Mouse (Mus musculus) intestine, embryonic 14.5 days (tissue): ENCODE results near the gene Msi1. TPM values are rescaled to one million over a fixed set of nuclear protein-coding genes. Genes with fewer than 3 reads are reported as not detected.
A peak's percentile ranks its signal among the peaks of the same experiment; 100 is the strongest.
"Not testable (repeated sequence)": the region's sequence is repeated elsewhere in the genome, so short reads cannot be mapped to it uniquely, and the experiment has no call there.

Experiments used
- ATAC-seq: fragments of 200-750 bp; cut with Nextera tagmentation; replicated peaks from 2 replicates; pipeline ENCODE4 v1.8.0; 2017; ENCODE audit warnings: low read depth, moderate number of reproducible peaks, moderate TSS enrichment, moderate library complexity; ENCODE audit not compliant: low FRiP score, low TSS enrichment
- DNase-seq: peaks from one replicate; pipeline ENCODE4 v3.0.0-alpha.2; 2018; ENCODE audit warnings: low spot score
- H3K27ac ChIP-seq: fragments of 300-500 bp; sonication (generic); 2 replicates; pipeline ENCODE4 v1.5.1; 2014; ENCODE audit warnings: low read depth, mild to moderate bottlenecking, control low read depth
- H3K27me3 ChIP-seq: fragments of 300-500 bp; sonication (generic); replicated peaks from 2 replicates; pipeline ENCODE4 v1.6.1; 2014; ENCODE audit warnings: low read length, control low read depth; ENCODE audit not compliant: control insufficient read depth, insufficient read depth
- H3K36me3 ChIP-seq: fragments of 300-500 bp; sonication (generic); 2 replicates; pipeline ENCODE4 v1.6.1; 2014; ENCODE audit warnings: low read length, control low read depth; ENCODE audit not compliant: control insufficient read depth, insufficient read depth
- H3K4me1 ChIP-seq: fragments of 300-500 bp; sonication (generic); replicated peaks from 2 replicates; pipeline ENCODE4 v1.6.1; 2014; ENCODE audit warnings: low read length, control low read depth, mixed read lengths; ENCODE audit not compliant: control insufficient read depth, insufficient read depth
- H3K4me2 ChIP-seq: fragments of 300-500 bp; sonication (generic); 2 replicates; pipeline ENCODE4 v1.6.1; 2014; ENCODE audit warnings: low read length
- H3K4me3 ChIP-seq: fragments of 300-500 bp; sonication (generic); 2 replicates; pipeline ENCODE4 v1.5.1; 2014; ENCODE audit warnings: low read depth, low read length, control low read depth, mixed read lengths
- H3K9ac ChIP-seq: fragments of 300-500 bp; sonication (generic); 2 replicates; pipeline ENCODE4 v1.6.1; 2014; ENCODE audit warnings: mild to moderate bottlenecking, low read length
- H3K9me3 ChIP-seq: fragments of 300-500 bp; sonication (generic); 2 replicates; pipeline ENCODE4 v1.6.1; 2016; ENCODE audit warnings: low read length, control low read depth; ENCODE audit not compliant: control insufficient read depth
- whole genome bisulfite sequencing: fragments of 180-500 bp; shearing (Covaris S2); extraction: QIAGEN DNeasy Blood & Tissue Kit; methylation state at CpG from one replicate; pipeline ENCODE4 v1.1.7; 2014; 5-methylcytosine and 5-hydroxymethylcytosine counted together
- polyA plus RNA-seq: library from polyadenylated mRNA; unstranded; fragments of >200 nt; fragmentation: Nextera tagmentation; extraction: Ambion mirVana; gene quantifications from 2 replicates; pipeline ENCODE4 v1.2.1, GENCODE M21; 2014

Gene Msi1
- polyA plus RNA-seq, 1 experiment from 2014 or later, result 16.0 TPM

DNA sequence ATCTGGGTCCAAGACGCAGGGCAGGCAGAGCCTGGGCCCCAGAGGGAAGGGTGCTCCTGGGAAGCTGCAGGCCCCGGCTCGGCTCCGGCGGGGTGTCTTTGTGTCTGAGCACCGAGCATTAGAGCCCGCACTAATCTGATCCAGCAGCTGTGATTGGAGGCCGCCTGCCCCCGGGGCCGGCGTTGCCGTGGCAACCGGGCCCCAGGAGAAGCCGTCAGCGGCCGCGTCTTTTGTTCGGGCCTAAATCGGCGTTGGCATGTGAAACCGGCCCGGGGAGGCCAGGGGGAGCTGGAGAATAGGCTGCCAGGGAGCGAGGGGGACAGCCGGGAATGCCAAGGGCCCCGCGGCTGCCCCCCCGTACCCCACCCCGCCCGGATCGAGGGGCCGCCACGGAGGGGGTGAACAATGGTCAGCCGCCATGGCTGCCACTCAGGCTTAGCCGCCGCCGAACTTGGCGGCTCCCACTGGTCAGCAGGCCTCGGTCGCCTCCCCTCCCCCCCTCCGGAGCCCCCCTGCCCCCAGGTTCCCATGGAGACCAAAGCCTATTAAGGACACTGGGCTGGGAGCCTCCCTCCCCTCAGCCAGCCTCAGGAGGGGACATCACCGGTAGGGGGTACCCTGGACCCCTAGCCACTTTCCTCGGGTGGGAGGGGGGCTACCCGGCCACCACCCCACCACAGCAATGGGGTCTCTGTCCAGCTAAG is 7.2 kb downstream of the Msi1 start:
- Histone ChIP-seq H3K4me3 (peak overlapping the region; percentile 38), H3K9me3 (no peaks in the 10 kb centered on the region), H3K4me1 (peaks cover 40% of the 10 kb centered on the region), H3K27me3 (no peaks in the 10 kb centered on the region), H3K27ac (peak overlapping the region; percentile 88), H3K9ac (peak overlapping the region; percentile 56), H3K4me2 (peak overlapping the region; percentile 68), H3K36me3 (peaks cover 35% of the 10 kb centered on the region)
- WGBS, result 1% methylated on average over 43 of the region's 43 CpGs
- ATAC-seq (peak; percentile 77), DNase-seq (peak; percentile 68)

- H3K4me2 ChIP-seq, result no peak overlapping the region
- peak overlapping the region; percentile 88; the same call in 1 of the 2 replicates for H3K27ac ChIP-seq
- no peak overlapping the region for H3K4me3 ChIP-seq
- peaks cover 43% of the 10 kb centered on the region for H3K36me3 ChIP-seq
- H3K9ac ChIP-seq, result no peak overlapping the region
- no peaks in the 10 kb centered on the region for H3K9me3 ChIP-seq
- H3K27me3 ChIP-seq, result no peaks in the 10 kb centered on the region
- no peak for DNase-seq
- no peak for ATAC-seq
- H3K4me1 ChIP-seq, result peaks cover 35% of the 10 kb centered on the region
- 64% methylated on average over 7 of the region's 7 CpGs for WGBS
Observed at GRCm38 (mm10) chr5:115437242-115437944, 8.0 kb downstream of the Msi1 start.

GRCm38 (mm10) chr5:115437945-115438315 is 8.5 kb downstream of the Msi1 start:
- Histone ChIP-seq H3K4me1 (peaks cover 35% of the 10 kb centered on the region), H3K27ac (no peak overlapping the region), H3K36me3 (peaks cover 45% of the 10 kb centered on the region), H3K9me3 (no peaks in the 10 kb centered on the region), H3K9ac (no peak overlapping the region), H3K4me2 (no peak overlapping the region), H3K27me3 (no peaks in the 10 kb centered on the region), H3K4me3 (no peak overlapping the region)
- ATAC-seq (no peak), DNase-seq (no peak)
- WGBS, result 23% methylated on average over 2 of the region's 2 CpGs

- Histone ChIP-seq H3K27ac (no peak overlapping the region), H3K9me3 (no peaks in the 10 kb centered on the region), H3K4me2 (no peak overlapping the region), H3K27me3 (no peaks in the 10 kb centered on the region), H3K4me3 (no peak overlapping the region), H3K36me3 (peaks cover 47% of the 10 kb centered on the region), H3K4me1 (peaks cover 34% of the 10 kb centered on the region), H3K9ac (no peak overlapping the region)
- DNase-seq (no peak), ATAC-seq (no peak)
- 61% methylated on average over 7 of the region's 7 CpGs for WGBS
Observed at GRCm38 (mm10) chr5:115438667-115439066, 9.3 kb downstream of the Msi1 start.

DNA sequence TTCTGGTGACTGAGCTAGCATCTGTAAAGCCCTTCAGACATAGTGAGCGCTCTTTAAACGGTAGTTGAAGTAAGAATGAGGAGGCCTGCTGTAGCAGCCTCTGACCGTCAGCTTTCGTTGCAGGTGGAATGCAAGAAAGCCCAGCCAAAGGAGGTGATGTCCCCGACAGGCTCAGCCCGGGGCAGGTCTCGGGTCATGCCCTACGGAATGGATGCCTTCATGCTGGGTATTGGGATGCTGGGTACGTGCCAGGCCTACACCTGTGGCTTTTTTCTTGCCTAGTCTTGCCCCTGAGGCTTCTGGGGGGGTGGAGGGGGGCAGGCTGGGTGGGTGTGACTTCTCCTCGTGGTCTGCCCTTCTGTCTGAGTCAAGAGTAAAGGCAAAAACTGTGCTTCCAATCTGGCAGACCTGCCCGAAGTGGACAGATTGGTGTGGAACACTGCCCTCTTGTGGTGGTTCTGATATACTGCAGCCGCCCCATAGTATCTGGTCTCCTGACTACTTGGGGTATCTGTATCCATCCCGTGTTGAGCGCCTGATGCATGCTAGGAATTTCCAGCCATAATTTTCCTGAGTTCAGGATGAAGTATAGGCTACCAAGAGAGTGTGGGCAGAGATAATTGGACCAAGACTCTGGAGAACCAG is 11.9 kb downstream of the Msi1 start:
- no peak overlapping the region for H3K4me3 ChIP-seq
- 47% methylated on average over 14 of the region's 14 CpGs for WGBS
- H3K4me2 ChIP-seq, result no peak overlapping the region
- no peaks in the 10 kb centered on the region for H3K9me3 ChIP-seq
- H3K27me3 ChIP-seq, result no peaks in the 10 kb centered on the region
- ATAC-seq (0 out of 2 replicates have a peak, but pooled peaks have one; percentile 52), DNase-seq (peak; percentile 87)
- no peak overlapping the region for H3K27ac ChIP-seq
- H3K4me1 ChIP-seq, result peaks cover 7% of the 10 kb centered on the region; the same call in 1 of the 2 replicates
- H3K36me3 ChIP-seq, result peaks cover 63% of the 10 kb centered on the region
- H3K9ac ChIP-seq, result no peak overlapping the region

GRCm38 (mm10) chr5:115442663-115443062 is 13.3 kb downstream of the Msi1 start:
- H3K27me3 ChIP-seq, H3K4me2 ChIP-seq, H3K27ac ChIP-seq, H3K4me3 ChIP-seq, H3K9ac ChIP-seq, ATAC-seq, H3K4me1 ChIP-seq, H3K9me3 ChIP-seq, DNase-seq: not testable (repeated sequence)
- H3K36me3 ChIP-seq, result peaks cover 76% of the 10 kb centered on the region
- WGBS, result 72% methylated on average over 5 of the region's 5 CpGs

DNA sequence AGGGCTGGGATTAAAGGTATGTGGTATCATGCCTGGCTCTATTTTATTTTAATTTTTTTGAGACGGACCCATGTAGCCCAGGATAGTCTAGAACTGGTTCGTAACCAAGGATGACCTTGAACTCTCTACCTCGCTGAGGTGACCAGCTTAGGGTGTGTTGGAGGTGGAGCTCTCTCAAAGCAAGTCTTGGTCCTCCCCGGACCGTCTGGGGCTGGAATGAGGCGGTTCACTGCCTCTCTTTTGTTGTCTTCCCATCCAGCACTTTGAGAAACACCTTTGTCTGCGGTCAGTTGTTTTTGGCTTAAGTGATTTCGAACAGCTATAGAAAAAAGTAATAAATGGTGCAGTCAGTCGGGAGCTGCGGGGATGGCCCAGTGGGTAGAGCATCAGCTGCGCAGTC is 14.7 kb downstream of the Msi1 start:
- WGBS, result 90% methylated on average over 11 of the region's 11 CpGs
- Histone ChIP-seq H3K9me3 (no peaks in the 10 kb centered on the region), H3K4me2 (no peak overlapping the region), H3K4me3 (no peak overlapping the region), H3K27me3 (no peaks in the 10 kb centered on the region), H3K4me1 (no peaks in the 10 kb centered on the region), H3K27ac (no peak overlapping the region), H3K9ac (no peak overlapping the region), H3K36me3 (peaks cover 72% of the 10 kb centered on the region)
- DNase-seq, result no peak
- ATAC-seq, result no peak

DNA sequence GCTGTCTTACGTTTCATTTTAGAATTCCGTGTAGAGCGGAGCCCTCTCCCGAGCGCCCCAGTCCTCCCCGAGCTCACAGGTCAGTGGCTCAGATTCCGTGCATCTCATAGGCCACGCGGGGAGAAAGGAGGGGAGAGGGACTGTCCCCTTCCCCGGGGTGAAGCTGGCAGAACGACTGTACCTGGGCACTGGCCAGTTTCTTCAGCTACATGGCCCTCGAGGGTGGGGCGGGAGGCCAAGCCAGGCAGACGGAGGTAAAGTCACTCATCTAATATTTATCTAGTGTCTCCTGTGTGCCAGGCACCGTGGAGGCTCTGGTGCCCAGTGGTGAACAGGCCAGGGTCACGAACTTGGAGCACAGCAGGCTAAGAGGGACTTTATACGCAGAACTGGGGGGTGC is 17.7 kb downstream of the Msi1 start:
- Histone ChIP-seq H3K9ac (no peak overlapping the region), H3K27ac (no peak overlapping the region), H3K36me3 (peaks cover 87% of the 10 kb centered on the region), H3K9me3 (no peaks in the 10 kb centered on the region), H3K27me3 (no peaks in the 10 kb centered on the region), H3K4me2 (no peak overlapping the region), H3K4me1 (no peaks in the 10 kb centered on the region), H3K4me3 (no peak overlapping the region)
- ATAC-seq, result no peak
- no peak for DNase-seq
- 80% methylated on average over 17 of the region's 17 CpGs for WGBS
